ENCODE assay signal across 8 mouse cellular contexts in genomic region chr5:64382451-64383057, GRCm38 (mm10).
A peak's percentile ranks its signal among the peaks of the same experiment; 100 is the strongest.
DNase-seq lines count a peak whose midpoint lies in the region; ATAC-seq and TF ChIP-seq lines count a peak whose summit lies in the region.

No protein-coding gene starts in this region.

- WGBS in hindbrain, embryonic 14.5 days: 17% methylated on average over 8 of the region's 8 CpGs

- H3K4me1 ChIP-seq in hindbrain, embryonic 14.5 days (replicated peaks; ENCODE audit: control insufficient read depth, insufficient read depth, low read length): peaks cover 18% of the 10 kb centered on the region

- no peaks in the 10 kb centered on the region for H3K9me3 ChIP-seq in hindbrain, embryonic 14.5 days (ENCODE audit: control insufficient read depth, low read length)

- no peaks in the 10 kb centered on the region for H3K36me3 ChIP-seq in hindbrain, embryonic 14.5 days (replicated peaks; ENCODE audit: control insufficient read depth, insufficient read depth)

- no peak overlapping the region for H3K9ac ChIP-seq in hindbrain, embryonic 14.5 days

- DNase-seq in Patski (ENCODE audit: low read depth, low spot score): peak; percentile 81
- peak; percentile 60 for DNase-seq in cerebellum, adult 9-11 months
- peak; percentile 68 to 78 for DNase-seq in frontal cortex, postnatal 14 days (ENCODE audit: low spot score in 2 of 2)
- peak; percentile 90 for DNase-seq in hindbrain, embryonic 14.5 days (ENCODE audit: low spot score)
- DNase-seq in layer of hippocampus, postnatal 14 days (ENCODE audit: low spot score in 2 of 2): peak; percentile 85 to 90
- peak; percentile 92 for DNase-seq in lung, postnatal 36 days
- peak; percentile 87 for DNase-seq in retina, postnatal 1 day
- peak; percentile 83 for DNase-seq in thymus, postnatal 4 days

- H3K4me2 ChIP-seq in hindbrain, embryonic 14.5 days (replicated peaks): no peak overlapping the region

- no peak overlapping the region for H3K27ac ChIP-seq in hindbrain, embryonic 14.5 days

- TF ChIP-seq CTCF in Patski (IDR thresholded peaks at IDR 0.05): peak; percentile 98

- peak; percentile 55 for ATAC-seq in Patski
- ATAC-seq in hindbrain, embryonic 14.5 days (ENCODE audit: low FRiP score): peak; percentile 69

- POLR2A ChIA-PET in Patski (lab: Charles Lee): interaction anchor here (0.9 to 2.0 kb wide), 2 partner anchors 9 to 431 kb away, joined by 4 to 7 read pairs; no protein-coding TSS in a partner anchor

- H3K27me3 ChIP-seq in Patski: no peaks in the 10 kb centered on the region
- H3K27me3 ChIP-seq in hindbrain, embryonic 14.5 days (ENCODE audit: control insufficient read depth, insufficient read depth, low read length): no peaks in the 10 kb centered on the region

- no peak overlapping the region for H3K4me3 ChIP-seq in hindbrain, embryonic 14.5 days (replicated peaks; ENCODE audit: low read length)

- CTCF ChIA-PET in Patski (lab: Charles Lee): interaction anchor here (0.7 to 4.5 kb wide), 12 partner anchors 9 to 483 kb away, joined by 3 to 29 read pairs (median 4); no protein-coding TSS in a partner anchor

- in situ Hi-C loops in Patski (cut with MboI; ENCODE audit: low pct_unique_long_range_greater_than_20kb): loop anchor here (5.0 to 10.0 kb wide), 4 partner anchors 192 to 575 kb away; no protein-coding TSS in a partner anchor
